Mouse (Mus musculus): ENCODE data around the gene Grin2c. TPM values are rescaled to one million over a fixed set of nuclear protein-coding genes. Genes with fewer than 3 reads are reported as not detected.

The Grin2c gene
- 0.51 and 0.62 TPM in 2 replicates for polyA plus RNA-seq (2016; fragmentation: Nextera tagmentation; extraction: Ambion mirVana)

GRCm38 (mm10) chr11:115267061-115267883, at the start of gene Grin2c:
Gene Grin2c, minus strand, starts transcription at chr11:115267243.
- peaks cover 74% of the 10 kb centered on the region for H3K27me3 ChIP-seq (replicated peaks)
- WGBS (ENCODE audit: insufficient replicate concordance), result 9% methylated on average over 35 of the region's 50 CpGs
- peak within 1 kb of the TSS; percentile 62 for H3K4me2 ChIP-seq
- no peak for ATAC-seq
- peak within 1 kb of the TSS; percentile 43 for H3K4me3 ChIP-seq
- peaks cover 28% of the 10 kb centered on the region for H3K36me3 ChIP-seq
- no peak within 1 kb of the TSS for H3K27ac ChIP-seq
- H3K9me3 ChIP-seq (replicated peaks), result no peaks in the 10 kb centered on the region
- peaks cover 15% of the 10 kb centered on the region; the same call in 1 of the 2 replicates for H3K4me1 ChIP-seq
- H3K9ac ChIP-seq, result 0 out of 2 replicates have a peak within 1 kb of the TSS, but pooled peaks have one; percentile 47

GRCm38 (mm10) chr11:115314249-115314648, 47.2 kb upstream of the Grin2c start:
- Histone ChIP-seq H3K4me3 (no peak overlapping the region), H3K9ac (no peak overlapping the region), H3K4me1 (no peaks in the 10 kb centered on the region), H3K9me3 (replicated peaks) (no peaks in the 10 kb centered on the region), H3K27me3 (replicated peaks) (peaks cover 75% of the 10 kb centered on the region), H3K27ac (no peak overlapping the region), H3K4me2 (no peak overlapping the region), H3K36me3 (no peaks in the 10 kb centered on the region)
- 19% methylated on average over 2 of the region's 2 CpGs for WGBS (ENCODE audit: insufficient replicate concordance)
- ATAC-seq, result no peak

GRCm38 (mm10) chr11:115308781-115309180, 41.7 kb upstream of the Grin2c start:
- H3K4me2 ChIP-seq, result no peak overlapping the region
- no peaks in the 10 kb centered on the region for H3K4me1 ChIP-seq
- no peak overlapping the region for H3K9ac ChIP-seq
- H3K27ac ChIP-seq, result no peak overlapping the region
- peaks cover 47% of the 10 kb centered on the region for H3K27me3 ChIP-seq (replicated peaks)
- H3K4me3 ChIP-seq, result no peak overlapping the region
- no peaks in the 10 kb centered on the region for H3K9me3 ChIP-seq (replicated peaks)
- WGBS (ENCODE audit: insufficient replicate concordance), result 64% methylated on average over 1 of the region's 1 CpGs
- H3K36me3 ChIP-seq, result no peaks in the 10 kb centered on the region
- no peak for ATAC-seq

GRCm38 (mm10) chr11:115306863-115307262, 39.8 kb upstream of the Grin2c start, which contains the start of gene Otop2:
Gene Otop2, plus strand, starts transcription at chr11:115307163.
- no peak for ATAC-seq
- no peak within 1 kb of the TSS for H3K4me3 ChIP-seq
- no peaks in the 10 kb centered on the region for H3K36me3 ChIP-seq
- no peaks in the 10 kb centered on the region for H3K9me3 ChIP-seq (replicated peaks)
- no peaks in the 10 kb centered on the region for H3K4me1 ChIP-seq
- H3K4me2 ChIP-seq, result no peak within 1 kb of the TSS
- 33% methylated on average over 8 of the region's 8 CpGs for WGBS (ENCODE audit: insufficient replicate concordance)
- H3K27me3 ChIP-seq (replicated peaks), result peaks cover 28% of the 10 kb centered on the region
- no peak within 1 kb of the TSS for H3K27ac ChIP-seq
- H3K9ac ChIP-seq, result no peak within 1 kb of the TSS

GRCm38 (mm10) chr11:115303167-115303566, 36.1 kb upstream of the Grin2c start:
- Histone ChIP-seq H3K36me3 (no peaks in the 10 kb centered on the region), H3K4me1 (no peaks in the 10 kb centered on the region), H3K9me3 (replicated peaks) (0 out of 2 replicates have a peak, but pooled peaks cover 3% of the 10 kb centered on the region), H3K27ac (no peak overlapping the region), H3K27me3 (replicated peaks) (peaks cover 39% of the 10 kb centered on the region), H3K9ac (no peak overlapping the region), H3K4me3 (no peak overlapping the region), H3K4me2 (no peak overlapping the region)
- no peak for ATAC-seq
- WGBS (ENCODE audit: insufficient replicate concordance), result 54% methylated on average over 8 of the region's 8 CpGs

- Histone ChIP-seq H3K4me3 (no peak overlapping the region), H3K27ac (no peak overlapping the region), H3K27me3 (replicated peaks) (peaks cover 41% of the 10 kb centered on the region), H3K4me2 (no peak overlapping the region), H3K9me3 (replicated peaks) (0 out of 2 replicates have a peak, but pooled peaks cover 3% of the 10 kb centered on the region), H3K36me3 (no peaks in the 10 kb centered on the region), H3K4me1 (0 out of 2 replicates have a peak, but pooled peaks cover 7% of the 10 kb centered on the region), H3K9ac (no peak overlapping the region)
- 65% methylated on average over 2 of the region's 2 CpGs for WGBS (ENCODE audit: insufficient replicate concordance)
- ATAC-seq, result no peak
These were observed 34.3 kb upstream of the Grin2c start for GRCm38 (mm10) chr11:115301351-115301750.

GRCm38 (mm10) chr11:115300745-115301144, 33.7 kb upstream of the Grin2c start:
- no peaks in the 10 kb centered on the region for H3K36me3 ChIP-seq
- 67% methylated on average over 4 of the region's 4 CpGs for WGBS (ENCODE audit: insufficient replicate concordance)
- 0 out of 2 replicates have a peak, but pooled peaks cover 9% of the 10 kb centered on the region for H3K4me1 ChIP-seq
- H3K9me3 ChIP-seq (replicated peaks), result 0 out of 2 replicates have a peak, but pooled peaks cover 3% of the 10 kb centered on the region
- H3K27me3 ChIP-seq (replicated peaks), result peaks cover 45% of the 10 kb centered on the region
- H3K4me2 ChIP-seq, result no peak overlapping the region
- no peak overlapping the region for H3K27ac ChIP-seq
- no peak for ATAC-seq
- no peak overlapping the region for H3K9ac ChIP-seq
- no peak overlapping the region for H3K4me3 ChIP-seq

GRCm38 (mm10) chr11:115298160-115298559, 31.1 kb upstream of the Grin2c start:
- no peak for ATAC-seq
- 0 out of 2 replicates have a peak, but pooled peaks cover 3% of the 10 kb centered on the region for H3K9me3 ChIP-seq (replicated peaks)
- 0 out of 2 replicates have a peak overlapping the region, but pooled peaks have one; percentile 63 for H3K4me2 ChIP-seq
- no peak overlapping the region for H3K9ac ChIP-seq
- no peak overlapping the region for H3K27ac ChIP-seq
- H3K36me3 ChIP-seq, result no peaks in the 10 kb centered on the region
- WGBS (ENCODE audit: insufficient replicate concordance), result 57% methylated on average over 8 of the region's 8 CpGs
- 0 out of 2 replicates have a peak, but pooled peaks cover 9% of the 10 kb centered on the region for H3K4me1 ChIP-seq
- no peak overlapping the region for H3K4me3 ChIP-seq
- peaks cover 43% of the 10 kb centered on the region for H3K27me3 ChIP-seq (replicated peaks)

GRCm38 (mm10) chr11:115297214-115297826, 30.3 kb upstream of the Grin2c start, which contains the start of gene Fads6:
Gene Fads6, minus strand, starts transcription at chr11:115297663.
- Histone ChIP-seq H3K4me3 (peak within 1 kb of the TSS; percentile 42), H3K36me3 (no peaks in the 10 kb centered on the region), H3K4me1 (0 out of 2 replicates have a peak, but pooled peaks cover 9% of the 10 kb centered on the region), H3K27me3 (replicated peaks) (peaks cover 43% of the 10 kb centered on the region), H3K9ac (peak within 1 kb of the TSS; percentile 37), H3K9me3 (replicated peaks) (0 out of 2 replicates have a peak, but pooled peaks cover 3% of the 10 kb centered on the region), H3K4me2 (peak within 1 kb of the TSS; percentile 63), H3K27ac (peak within 1 kb of the TSS; percentile 53)
- peak; percentile 62 for ATAC-seq
- WGBS (ENCODE audit: insufficient replicate concordance), result under 1% methylated on average over 44 of the region's 44 CpGs

GRCm38 (mm10) chr11:115296471-115297210, 29.6 kb upstream of the Grin2c start:
- H3K4me2 ChIP-seq, result peak overlapping the region; percentile 63
- peak overlapping the region; percentile 53; the same call in 1 of the 2 replicates for H3K27ac ChIP-seq
- H3K36me3 ChIP-seq, result no peaks in the 10 kb centered on the region
- 0 out of 2 replicates have a peak, but pooled peaks cover 3% of the 10 kb centered on the region for H3K9me3 ChIP-seq (replicated peaks)
- peak overlapping the region; percentile 37; the same call in 1 of the 2 replicates for H3K9ac ChIP-seq
- WGBS (ENCODE audit: insufficient replicate concordance), result 53% methylated on average over 21 of the region's 21 CpGs
- peaks cover 43% of the 10 kb centered on the region for H3K27me3 ChIP-seq (replicated peaks)
- no peak for ATAC-seq
- peak overlapping the region; percentile 42 for H3K4me3 ChIP-seq
- H3K4me1 ChIP-seq, result peaks cover 13% of the 10 kb centered on the region; the same call in 1 of the 2 replicates

GRCm38 (mm10) chr11:115295939-115296338, 28.9 kb upstream of the Grin2c start:
- Histone ChIP-seq H3K4me2 (peak overlapping the region; percentile 63), H3K27me3 (replicated peaks) (peaks cover 43% of the 10 kb centered on the region), H3K9me3 (replicated peaks) (0 out of 2 replicates have a peak, but pooled peaks cover 3% of the 10 kb centered on the region), H3K27ac (no peak overlapping the region), H3K4me3 (peak overlapping the region; percentile 42), H3K36me3 (no peaks in the 10 kb centered on the region), H3K9ac (no peak overlapping the region), H3K4me1 (peaks cover 17% of the 10 kb centered on the region; the same call in 1 of the 2 replicates)
- WGBS (ENCODE audit: insufficient replicate concordance), result 76% methylated on average over 11 of the region's 11 CpGs
- ATAC-seq, result no peak
